Mouse (Mus musculus): ENCODE data around the gene Smim14. TPM values are rescaled to one million over a fixed set of nuclear protein-coding genes. Genes with fewer than 3 reads are reported as not detected.
"Not testable (repeated sequence)": the region's sequence is repeated elsewhere in the genome, so short reads cannot be mapped to it uniquely, and the experiment has no call there.

Smim14 gene
- total RNA-seq, 2 experiments from 2014 or later, result 156 to 163 TPM

DNA sequence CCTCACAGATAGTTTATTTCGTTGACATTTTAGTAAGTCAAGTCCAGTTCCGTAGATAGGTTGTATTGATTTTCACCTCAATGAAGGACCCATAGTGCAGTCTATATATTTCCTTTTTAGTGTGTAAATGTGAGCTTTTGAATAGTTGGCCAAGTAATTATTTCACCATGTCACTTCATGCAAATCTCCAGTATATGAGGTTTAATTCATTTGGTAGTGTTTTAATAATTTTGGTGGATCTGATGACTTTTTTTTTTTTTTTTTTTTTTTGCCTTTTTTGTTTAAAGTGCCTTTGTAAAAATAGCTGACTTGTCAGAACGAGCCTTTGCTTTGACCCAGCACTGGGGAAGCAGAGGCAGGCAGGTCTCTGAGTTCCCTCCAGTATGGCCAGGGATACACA is 2.8 kb upstream of the Smim14 start:
- no peak for TF ChIP-seq CTCF (IDR thresholded peaks at IDR 0.05)
- intact Hi-C loops (cut with DNase I), result loop anchor here (5.0 kb wide), 1 partner anchor 102 kb away; the partner anchor contains the start of gene Ugdh
- no peak overlapping the region for H3K4me3 ChIP-seq
- H3K27ac ChIP-seq, result no peak overlapping the region
- DNase-seq (ENCODE audit: extremely low spot score in 1 of 2, low spot score in 2 of 2), result no peak

DNA sequence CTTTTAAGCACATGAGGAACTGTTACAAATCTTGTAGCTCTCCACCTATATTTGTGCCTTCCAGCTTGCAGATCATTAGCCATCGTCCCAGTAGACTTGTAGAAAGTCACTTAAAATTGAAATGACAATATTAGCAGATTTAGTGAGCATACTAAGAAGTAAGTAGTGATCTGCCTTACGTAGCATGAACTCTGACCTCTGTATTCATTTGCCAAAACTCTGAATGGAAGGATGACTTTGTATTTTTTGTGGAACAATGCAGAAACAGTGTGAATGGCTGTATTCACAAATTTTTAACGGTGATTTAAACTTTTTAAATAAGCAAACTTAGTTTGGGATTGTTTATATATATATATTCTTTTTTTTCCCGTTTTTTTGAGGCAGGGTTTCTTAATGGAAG is 1.8 kb upstream of the Smim14 start:
- Histone ChIP-seq H3K4me3 (peak overlapping the region; percentile 96), H3K27ac (no peak overlapping the region)
- TF ChIP-seq CTCF (IDR thresholded peaks at IDR 0.05), result no peak
- DNase-seq (ENCODE audit: extremely low spot score in 1 of 2, low spot score in 2 of 2), result no peak
- intact Hi-C loops (cut with DNase I), result loop anchor here (5.0 kb wide), 1 partner anchor 102 kb away; the partner anchor contains the start of gene Ugdh

DNA sequence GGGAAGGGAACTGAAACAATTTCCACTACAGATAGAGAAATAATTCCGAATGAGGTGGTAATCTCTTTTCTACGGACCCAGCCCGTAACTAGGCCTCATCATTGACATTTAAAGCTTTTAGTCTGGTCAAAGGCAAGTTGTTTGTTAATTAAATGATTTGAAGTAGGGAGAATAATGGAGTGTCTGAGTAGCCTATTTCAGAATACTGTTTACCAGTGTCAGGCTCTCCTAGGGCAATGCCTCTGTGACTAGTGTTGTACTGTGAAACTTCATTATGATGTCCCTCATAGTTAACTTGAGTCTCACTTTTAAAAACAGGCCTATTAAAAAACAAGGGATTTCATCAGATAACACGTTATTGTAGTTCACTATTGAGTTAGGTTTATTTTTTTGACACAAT is 1.1 kb upstream of the Smim14 start:
- peak overlapping the region; percentile 96 for H3K4me3 ChIP-seq
- no peak for TF ChIP-seq CTCF (IDR thresholded peaks at IDR 0.05)
- DNase-seq (ENCODE audit: extremely low spot score in 1 of 2, low spot score in 2 of 2), result no peak
- intact Hi-C loops (cut with DNase I), result loop anchor here (5.0 kb wide), 1 partner anchor 101 kb away; the partner anchor contains the start of gene Ugdh
- peak overlapping the region; percentile 86 for H3K27ac ChIP-seq

DNA sequence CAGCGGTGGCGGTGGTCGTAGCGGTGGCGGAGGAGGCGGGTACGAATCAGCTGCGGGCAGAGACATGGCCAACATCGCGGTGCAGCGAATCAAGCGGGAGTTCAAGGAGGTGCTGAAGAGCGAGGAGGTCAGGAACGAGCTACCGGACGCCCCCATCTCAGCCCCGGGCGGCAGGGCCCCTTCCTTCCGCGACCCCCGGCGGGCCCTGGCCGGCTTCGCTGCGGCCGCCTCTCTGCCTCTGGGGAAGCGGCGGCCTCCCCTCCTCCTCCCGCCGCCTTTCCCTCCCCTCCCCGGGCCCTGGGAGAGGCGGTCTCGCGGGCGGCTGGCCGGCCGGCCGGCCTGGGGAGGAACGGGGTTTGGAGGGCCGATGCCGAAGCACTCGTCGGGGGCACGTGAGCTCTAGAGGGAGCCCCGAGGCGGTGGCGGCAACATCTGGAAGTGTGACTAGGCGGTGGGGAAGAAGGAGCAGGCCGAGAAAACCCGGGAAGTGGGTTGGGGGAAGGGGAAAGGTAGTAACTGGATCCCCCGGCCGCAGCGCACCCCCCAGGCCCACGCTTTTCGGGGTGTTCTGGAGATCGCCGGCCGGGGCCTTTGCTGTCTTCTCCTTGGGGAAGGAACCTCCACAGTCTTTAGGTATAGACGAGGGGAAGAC is 562 bp upstream of the Smim14 start:
- DNase-seq (ENCODE audit: extremely low spot score in 1 of 2, low spot score in 2 of 2), result peak in 1 of 2 experiments; percentile 47
- TF ChIP-seq CTCF (IDR thresholded peaks at IDR 0.05), result no peak
- peak overlapping the region; percentile 86 for H3K27ac ChIP-seq
- intact Hi-C loops (cut with DNase I), result loop anchor here (1.0 to 5.0 kb wide), 4 partner anchors 45 to 225 kb away; partner anchors contain the start of genes Gm43552, N4bp2 and Ugdh
- H3K4me3 ChIP-seq, result peak overlapping the region; percentile 96

DNA sequence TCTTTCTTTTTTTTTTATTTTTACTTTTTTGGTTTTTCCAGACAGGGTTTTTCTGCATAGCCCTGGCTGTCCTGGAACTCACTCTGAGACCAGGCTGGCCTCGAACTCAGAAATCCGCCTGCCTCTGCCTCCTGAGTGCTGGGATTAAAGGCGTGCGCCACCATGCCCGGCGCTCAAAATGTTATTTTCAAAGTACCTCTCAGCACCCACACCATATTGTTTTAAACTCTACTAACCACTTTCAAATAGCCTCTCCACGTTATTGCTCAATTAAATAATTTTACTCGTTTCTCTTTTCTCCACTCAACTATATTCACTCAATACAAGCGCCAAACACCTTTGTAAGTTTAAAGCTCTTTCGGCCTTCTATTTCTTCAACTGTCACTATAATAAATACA is 917 bp downstream of the Smim14 start:
- DNase-seq (ENCODE audit: extremely low spot score in 1 of 2, low spot score in 2 of 2), result not testable (repeated sequence)
- H3K4me3 ChIP-seq, result peak overlapping the region; percentile 96
- H3K27ac ChIP-seq, result peak overlapping the region; percentile 98
- intact Hi-C loops (cut with DNase I), result loop anchor here (2.0 to 5.0 kb wide), 2 partner anchors 99 to 227 kb away; partner anchors contain the start of genes N4bp2 and Ugdh

DNA sequence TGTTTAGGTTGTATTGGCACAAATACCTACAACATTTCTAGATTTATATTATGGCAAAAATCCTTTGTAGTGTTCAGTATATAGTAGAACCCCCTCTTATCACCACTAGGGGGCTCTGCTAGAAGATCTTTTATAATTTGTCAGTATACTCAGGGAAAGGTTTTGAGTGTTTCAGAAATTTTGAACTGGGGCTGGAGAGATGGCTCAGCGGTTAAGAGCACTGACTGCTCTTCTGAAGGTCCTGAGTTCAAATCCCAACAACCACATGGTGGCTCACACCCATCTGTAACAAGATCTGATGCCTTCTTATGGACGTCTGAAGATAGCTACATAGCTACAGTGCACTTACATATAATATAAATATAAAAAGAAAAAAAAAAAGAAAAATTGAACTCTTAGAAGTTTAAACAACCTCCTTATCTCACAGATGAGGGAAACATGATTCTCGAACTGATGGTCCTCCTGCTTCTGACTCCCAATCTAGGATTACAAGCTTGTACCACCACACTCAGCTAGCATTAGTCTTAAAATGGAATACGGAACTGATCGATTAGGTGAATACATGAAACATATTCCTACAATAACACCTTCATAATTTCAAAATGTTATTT is 1.4 kb downstream of the Smim14 start:
- H3K4me3 ChIP-seq, result peak overlapping the region; percentile 96; the same call in 1 of the 2 replicates
- intact Hi-C loops (cut with DNase I), result loop anchor here (2.0 to 5.0 kb wide), 2 partner anchors 98 to 227 kb away; partner anchors contain the start of genes N4bp2 and Ugdh
- no peak overlapping the region for H3K27ac ChIP-seq
- TF ChIP-seq CTCF (IDR thresholded peaks at IDR 0.05), result peak; percentile 75
- no peak for DNase-seq (ENCODE audit: extremely low spot score in 1 of 2, low spot score in 2 of 2)

DNA sequence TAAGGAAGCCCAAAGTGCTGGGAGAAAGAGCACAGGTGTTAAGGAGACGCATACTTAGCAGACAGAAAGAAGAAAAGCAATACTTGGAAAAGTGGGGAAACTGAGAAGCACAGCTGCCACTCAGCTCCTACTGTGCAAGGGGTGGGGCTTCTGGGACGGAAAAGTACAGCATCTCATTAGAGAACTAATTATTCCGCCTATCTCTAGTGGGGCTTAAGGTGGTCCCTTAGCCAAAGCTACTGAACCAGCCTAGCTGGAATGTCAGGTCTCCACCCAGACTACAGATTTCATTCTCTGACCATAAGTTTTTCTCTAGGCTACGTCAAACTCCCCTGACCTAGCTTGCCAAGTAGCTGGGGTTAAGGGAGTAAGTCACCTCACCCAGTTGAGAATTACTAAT is 2.5 kb downstream of the Smim14 start:
- no peak for TF ChIP-seq CTCF (IDR thresholded peaks at IDR 0.05)
- no peak for DNase-seq (ENCODE audit: extremely low spot score in 1 of 2, low spot score in 2 of 2)
- Histone ChIP-seq H3K27ac (no peak overlapping the region), H3K4me3 (no peak overlapping the region)
- intact Hi-C loops (cut with DNase I), result no loop called here

DNA sequence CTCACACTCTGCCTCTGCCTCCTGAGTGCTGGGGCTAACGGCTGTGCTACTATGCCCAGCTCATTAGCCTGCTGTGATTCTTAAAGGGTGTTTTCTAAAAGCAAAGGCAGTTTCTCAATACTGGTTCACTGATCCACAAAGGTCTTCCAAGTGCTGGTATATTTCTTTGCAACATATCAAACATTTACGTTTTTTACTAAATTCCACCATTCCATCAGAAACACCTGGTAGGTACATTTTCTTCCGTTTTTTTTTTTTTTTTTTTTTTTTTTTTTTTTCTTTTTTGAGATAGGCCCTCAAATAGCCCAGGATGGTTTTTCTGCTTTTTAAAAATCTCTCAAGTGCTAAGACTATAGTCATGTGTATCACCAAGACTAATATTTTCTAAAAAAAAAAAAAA is 5.7 kb downstream of the Smim14 start:
- Histone ChIP-seq H3K4me3 (no peak overlapping the region), H3K27ac (no peak overlapping the region)
- DNase-seq (ENCODE audit: extremely low spot score in 1 of 2, low spot score in 2 of 2), result no peak
- no peak for TF ChIP-seq CTCF (IDR thresholded peaks at IDR 0.05)
- intact Hi-C loops (cut with DNase I), result no loop called here

DNA sequence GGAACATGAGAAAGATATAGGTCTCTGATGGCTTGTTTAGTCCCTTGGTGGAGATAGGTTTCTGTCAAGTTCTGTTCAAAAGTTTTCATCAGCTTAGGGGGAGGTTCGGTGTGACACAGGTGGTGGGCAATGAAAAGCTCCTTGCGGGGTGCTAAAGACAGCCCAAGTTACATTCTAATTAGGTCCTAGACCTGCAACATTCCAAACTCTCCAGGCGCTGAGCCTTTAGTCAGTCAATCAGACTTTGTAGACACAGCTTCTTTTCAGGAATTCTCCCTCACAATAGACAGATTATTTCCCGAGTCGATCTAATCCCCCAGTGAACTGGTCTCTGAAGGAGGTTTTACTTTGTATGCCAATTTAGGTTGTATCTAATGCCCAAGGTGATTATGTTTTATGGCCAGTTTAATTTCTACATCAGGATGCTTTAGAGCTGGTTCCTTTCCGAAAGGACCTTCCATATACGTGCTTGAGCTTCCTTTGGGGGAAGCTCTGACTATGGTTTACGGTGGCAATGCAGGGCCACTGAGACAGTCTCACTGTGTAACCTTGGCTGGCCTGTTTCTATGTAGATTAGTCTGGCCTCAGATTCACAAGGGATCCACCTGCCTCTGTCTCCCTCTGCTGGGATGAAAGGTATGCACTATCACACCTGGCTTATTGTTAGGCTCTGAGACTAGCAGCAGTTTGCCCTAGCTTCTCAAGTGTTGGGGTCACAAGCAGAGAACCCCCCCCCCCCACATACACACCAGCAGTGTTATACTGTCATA is 11.1 kb downstream of the Smim14 start:
- TF ChIP-seq CTCF (IDR thresholded peaks at IDR 0.05), result no peak; the same call in 1 of the 2 replicates
- intact Hi-C loops (cut with DNase I), result no loop called here
- no peak overlapping the region for H3K4me3 ChIP-seq
- H3K27ac ChIP-seq, result no peak overlapping the region
- no peak for DNase-seq (ENCODE audit: extremely low spot score in 1 of 2, low spot score in 2 of 2)

DNA sequence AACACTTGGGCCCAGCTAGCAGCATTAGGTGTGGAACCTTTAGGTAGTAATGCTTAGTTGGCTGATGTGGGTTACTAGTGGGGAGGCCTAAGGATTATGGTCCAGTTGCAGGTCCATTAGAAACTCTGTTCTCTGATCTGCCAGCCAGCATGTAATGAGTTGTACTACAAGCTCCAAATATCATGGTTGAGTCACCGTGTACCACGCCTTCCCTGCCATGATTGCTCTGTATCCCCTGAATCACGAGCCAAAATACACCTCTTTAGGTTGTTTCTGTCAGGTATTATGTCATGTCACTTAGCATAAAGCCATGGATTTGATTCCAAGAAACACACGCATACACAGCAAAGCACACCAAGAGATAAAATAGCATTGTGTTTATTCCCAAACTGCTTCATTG is 12.2 kb downstream of the Smim14 start:
- TF ChIP-seq CTCF (IDR thresholded peaks at IDR 0.05), result no peak
- intact Hi-C loops (cut with DNase I), result no loop called here
- Histone ChIP-seq H3K4me3 (no peak overlapping the region), H3K27ac (no peak overlapping the region)
- DNase-seq (ENCODE audit: extremely low spot score in 1 of 2, low spot score in 2 of 2), result no peak

DNA sequence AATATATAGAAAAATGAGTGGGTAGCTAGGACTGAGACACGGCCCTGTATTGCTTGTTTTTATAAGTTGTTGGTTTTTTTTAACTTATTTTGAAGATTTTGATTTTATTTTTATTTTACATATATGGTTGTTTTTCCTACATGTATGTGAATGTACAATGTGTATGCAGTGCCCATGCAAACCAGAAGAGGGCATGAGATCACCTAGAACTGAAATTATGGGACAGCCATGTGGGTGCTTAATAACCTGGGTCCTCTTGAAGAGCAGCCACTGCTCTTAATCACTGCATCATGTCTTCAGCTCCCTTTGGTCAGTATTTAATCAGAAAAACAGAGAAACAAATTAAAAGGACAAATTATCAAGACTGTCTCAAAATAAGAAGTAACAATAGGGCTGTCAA is 15.2 kb downstream of the Smim14 start:
- peak; percentile 16; the same call in 1 of the 2 replicates for TF ChIP-seq CTCF (IDR thresholded peaks at IDR 0.05)
- intact Hi-C loops (cut with DNase I), result no loop called here
- no peak for DNase-seq (ENCODE audit: extremely low spot score in 1 of 2, low spot score in 2 of 2)
- no peak overlapping the region for H3K27ac ChIP-seq
- H3K4me3 ChIP-seq, result no peak overlapping the region

Data from left cerebral cortex, adult 2 months (tissue).